Mouse (Mus musculus) monocyte, adult 2 months (primary cell): ENCODE data around the gene Wscd2.

Experiments
- DNase-seq, 2 experiments: peaks; one replicate each; pipeline ENCODE4 v3.0.0; 2022; ENCODE audit warnings: low spot score in 2 of 2, low read depth in 1 of 2

The Wscd2 gene

DNA sequence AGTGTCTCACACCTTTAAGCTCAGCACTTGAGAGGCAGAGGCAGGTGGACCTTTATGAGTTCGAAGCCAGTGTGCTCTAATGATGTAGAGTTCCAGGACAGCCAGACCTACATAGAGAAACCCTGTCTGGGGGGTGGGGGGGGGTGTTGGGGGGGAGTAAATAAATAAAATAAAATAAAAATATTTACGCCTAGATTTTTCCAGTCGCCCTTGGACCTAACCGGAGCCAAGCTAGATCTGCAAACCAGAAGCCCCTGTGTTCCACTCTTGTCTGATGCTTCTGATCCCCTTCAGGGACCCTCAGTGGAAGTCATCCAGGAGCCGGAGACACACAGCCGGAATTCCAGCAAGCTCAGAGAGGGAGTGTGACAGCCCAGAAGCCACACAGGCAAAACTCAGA, at the start of gene Wscd2:
Gene Wscd2 (plus strand): TSS at position 301 of the 400 bp plus-strand sequence.
- DNase-seq = no peak

GRCm38 (mm10) chr5:113442180-113442579, 48.0 kb upstream of the Wscd2 start:
- DNase-seq = no peak

GRCm38 (mm10) chr5:113448023-113448734, 42.0 kb upstream of the Wscd2 start:
- DNase-seq = no peak

DNA sequence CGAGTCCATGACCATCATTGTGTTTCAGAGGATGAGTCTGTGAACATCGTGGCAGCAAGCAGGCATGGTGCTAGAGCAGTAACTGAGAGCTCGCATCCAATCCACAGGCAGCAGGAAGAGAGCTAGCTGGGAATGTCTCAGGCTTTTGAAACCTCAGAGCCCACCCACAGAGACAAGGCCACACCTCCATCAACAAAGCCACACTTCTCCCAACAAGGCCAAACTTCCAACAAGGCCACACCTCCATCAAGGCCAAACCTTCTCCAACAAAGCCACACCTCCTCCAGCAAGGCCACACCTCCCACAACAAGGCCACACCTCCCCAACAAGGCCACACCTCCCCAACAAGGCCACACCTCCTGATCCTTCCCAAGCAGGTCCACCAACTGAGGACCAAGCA, 40.8 kb upstream of the Wscd2 start:
- DNase-seq = no peak

DNA sequence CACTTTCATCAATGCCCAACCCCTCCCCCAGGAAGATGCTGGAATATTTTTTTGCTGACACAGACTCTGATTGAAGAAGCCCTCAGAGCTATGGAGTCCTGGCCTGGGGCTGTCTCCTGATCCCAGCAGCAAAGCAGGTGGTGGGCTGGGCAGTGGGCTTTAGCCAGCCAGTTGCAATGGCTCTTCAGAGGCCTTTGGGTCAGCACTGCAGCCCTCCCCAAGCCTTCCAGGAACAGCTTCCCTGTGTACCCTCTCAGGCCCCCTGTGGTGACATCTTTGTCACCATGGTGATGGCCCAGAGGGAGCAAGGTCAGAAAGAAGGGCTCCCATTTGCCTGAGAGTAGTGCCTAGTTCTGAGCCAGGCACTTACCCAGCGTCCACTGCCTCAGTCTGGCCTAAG, 37.4 kb upstream of the Wscd2 start:
- no peak for DNase-seq

DNA sequence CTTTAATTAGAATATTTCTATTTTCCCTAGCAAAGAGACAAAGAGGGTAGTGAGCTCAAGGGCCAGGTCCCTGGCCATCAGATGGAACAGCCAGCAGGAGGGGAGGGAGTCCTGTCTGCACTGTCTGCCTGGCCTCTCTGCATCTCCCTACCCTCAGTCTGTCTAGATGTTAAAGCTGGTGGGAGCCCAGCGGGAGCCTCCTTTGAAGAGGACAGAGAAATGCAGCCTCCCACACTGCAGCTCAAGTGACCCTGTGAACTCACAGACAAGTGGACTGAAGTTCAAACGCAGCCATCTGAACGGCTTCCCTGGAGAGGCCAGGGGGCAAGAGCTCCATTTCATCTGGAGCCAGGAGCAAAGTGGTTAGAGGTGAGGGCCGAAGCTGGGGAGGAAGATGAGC, 36.8 kb upstream of the Wscd2 start:
- no peak for DNase-seq

DNA sequence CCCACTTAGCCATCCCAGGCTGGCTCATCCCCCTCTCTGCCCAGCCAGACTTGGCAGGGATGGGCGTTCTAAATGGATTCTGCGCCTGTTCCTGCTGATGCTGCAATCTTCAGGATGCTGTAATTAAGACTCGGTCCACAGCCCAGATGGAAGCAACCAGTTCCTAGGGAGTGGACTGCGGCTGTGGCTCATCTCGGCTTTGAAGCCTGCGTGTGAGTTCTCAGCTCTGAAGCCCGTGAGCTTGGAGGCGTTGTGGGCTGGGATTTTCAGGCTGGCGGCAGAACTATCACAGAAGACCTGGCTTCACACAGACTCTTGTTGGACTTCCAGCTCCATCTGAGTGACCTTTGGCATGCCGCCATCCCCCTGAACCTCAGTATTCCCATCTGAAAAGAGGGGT, 34.1 kb upstream of the Wscd2 start:
- DNase-seq = no peak

GRCm38 (mm10) chr5:113456756-113457155, 33.4 kb upstream of the Wscd2 start:
- DNase-seq = no peak

DNA sequence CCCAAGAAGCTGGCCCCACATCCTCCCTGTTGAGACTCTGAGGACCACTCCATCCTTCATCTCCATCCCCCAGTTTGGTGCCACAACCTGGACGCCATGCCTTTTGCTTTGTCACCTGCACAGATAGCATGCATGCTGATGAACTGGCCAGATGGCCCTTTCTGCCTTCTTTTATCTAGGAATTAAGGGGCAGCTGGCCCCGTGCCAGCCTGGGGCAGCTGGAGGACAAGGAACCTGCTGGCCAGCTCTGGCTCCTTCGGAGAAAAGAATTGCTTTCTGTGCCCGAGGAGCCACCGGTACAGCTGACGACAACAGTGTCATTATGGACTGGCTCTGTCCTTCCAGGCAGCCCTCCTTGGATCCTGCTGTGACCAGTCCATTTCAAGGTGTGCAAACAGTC, 32.9 kb upstream of the Wscd2 start:
- DNase-seq = no peak

- no peak for DNase-seq
Measured at GRCm38 (mm10) chr5:113459942-113460341, 30.2 kb upstream of the Wscd2 start.

- no peak for DNase-seq
Measured at GRCm38 (mm10) chr5:113461582-113461981, 28.6 kb upstream of the Wscd2 start.

GRCm38 (mm10) chr5:113461998-113462625, 28.0 kb upstream of the Wscd2 start:
- DNase-seq = no peak

- DNase-seq = no peak
Measured at GRCm38 (mm10) chr5:113464731-113465130, 25.4 kb upstream of the Wscd2 start.

DNA sequence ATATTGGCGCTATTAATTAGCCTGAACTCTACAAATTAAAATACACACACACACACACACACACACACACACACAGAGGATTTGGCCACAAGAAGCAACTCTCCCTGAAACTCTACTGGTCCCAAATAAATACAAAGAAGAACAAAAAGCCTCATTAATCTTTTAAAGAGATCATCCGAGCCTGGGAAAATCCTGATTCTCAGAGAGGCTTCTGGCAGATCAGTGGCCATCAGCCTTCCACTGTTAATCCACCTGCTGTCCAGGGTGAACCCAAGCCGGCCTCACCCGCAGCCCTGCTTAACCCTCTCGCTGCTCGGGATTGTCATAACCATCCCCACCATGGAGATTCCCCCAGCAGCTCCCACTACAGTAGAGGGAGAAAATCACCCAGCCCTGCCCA, 23.6 kb upstream of the Wscd2 start:
- no peak for DNase-seq

GRCm38 (mm10) chr5:113467072-113467471, 23.1 kb upstream of the Wscd2 start:
- DNase-seq = no peak

DNA sequence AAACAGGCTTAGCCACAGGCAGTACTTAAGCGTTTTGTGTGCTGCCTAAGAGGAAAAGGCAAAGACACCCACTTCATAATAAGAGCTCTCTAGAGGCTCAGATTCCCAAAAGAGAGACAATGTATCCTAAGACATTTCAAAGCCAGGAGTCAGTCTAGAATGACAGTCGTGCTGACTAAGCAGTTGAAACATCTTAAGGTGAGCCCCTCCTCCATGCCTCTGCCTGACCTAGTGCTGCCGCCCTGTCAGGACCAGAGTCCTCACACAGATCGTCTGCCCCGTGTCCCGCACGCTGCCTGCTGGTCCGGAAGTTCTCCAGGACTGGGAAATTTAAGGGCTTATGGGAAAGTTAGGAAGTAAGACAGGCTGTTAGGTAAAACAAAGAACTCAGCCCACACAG, 22.4 kb upstream of the Wscd2 start:
- DNase-seq = no peak

- no peak for DNase-seq
Measured at GRCm38 (mm10) chr5:113468625-113469024, 21.5 kb upstream of the Wscd2 start.

DNA sequence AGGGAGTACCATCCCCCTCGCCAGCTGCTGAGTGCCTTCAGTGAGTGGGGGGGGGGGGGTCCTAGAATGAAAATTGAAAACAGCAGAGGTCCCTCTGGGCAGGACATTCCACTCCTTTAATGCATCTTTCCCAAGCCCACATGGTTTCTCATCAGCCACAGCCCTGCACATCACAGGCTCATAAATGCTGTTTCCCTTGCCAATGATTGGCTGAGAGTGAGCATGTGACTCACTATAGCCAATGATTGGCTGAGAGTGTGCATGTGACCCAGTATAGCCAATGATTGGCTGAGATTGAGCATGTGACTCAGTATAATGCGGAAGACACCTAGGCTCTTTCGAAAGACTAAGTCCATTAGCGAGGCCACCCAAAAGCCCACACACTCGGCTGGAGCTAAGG, 20.9 kb upstream of the Wscd2 start:
- no peak for DNase-seq

DNA sequence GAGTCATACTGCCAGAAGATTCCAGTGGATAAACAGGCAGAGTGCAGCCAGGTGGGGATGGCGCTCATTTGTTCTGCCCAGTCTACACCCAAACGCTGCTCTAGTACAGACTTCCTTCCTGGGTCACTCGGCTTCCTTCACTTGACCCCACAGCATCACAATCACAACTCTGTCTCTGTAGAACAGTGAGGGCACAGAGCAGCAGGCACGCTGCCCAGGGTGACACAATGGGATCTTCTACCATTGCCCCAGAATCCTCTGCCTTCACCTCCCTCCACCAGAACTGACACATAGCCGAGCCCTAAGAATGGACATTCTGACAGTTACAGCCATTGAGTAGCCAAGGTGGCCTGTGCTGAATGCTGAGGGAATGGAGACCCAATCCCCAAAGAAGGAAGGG, 20.3 kb upstream of the Wscd2 start:
- DNase-seq = no peak

DNA sequence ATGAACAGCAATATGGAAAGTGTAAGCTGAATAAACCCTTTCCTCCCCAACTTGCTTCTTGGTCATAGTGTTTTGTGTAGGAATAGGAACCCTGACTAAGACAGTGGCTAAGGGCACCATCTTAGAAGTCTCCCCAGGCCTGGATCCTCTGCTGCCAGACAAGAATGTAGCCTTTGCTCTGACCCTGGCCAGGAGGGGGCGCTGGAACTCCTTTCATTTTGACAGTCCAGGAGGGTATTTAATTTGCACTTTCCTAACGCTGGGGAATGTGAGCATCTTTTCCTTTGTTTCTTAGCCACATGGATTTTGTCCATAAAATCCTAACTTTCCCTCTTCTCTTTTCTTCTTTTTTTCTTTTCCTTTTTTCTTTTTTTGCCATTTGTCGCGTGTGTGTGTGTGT, 18.7 kb upstream of the Wscd2 start:
- DNase-seq = peak in 1 of 2 experiments; percentile 51

GRCm38 (mm10) chr5:113472339-113472738, 17.8 kb upstream of the Wscd2 start:
- DNase-seq = no peak

- no peak for DNase-seq
Measured at GRCm38 (mm10) chr5:113476816-113477215, 13.3 kb upstream of the Wscd2 start.

DNA sequence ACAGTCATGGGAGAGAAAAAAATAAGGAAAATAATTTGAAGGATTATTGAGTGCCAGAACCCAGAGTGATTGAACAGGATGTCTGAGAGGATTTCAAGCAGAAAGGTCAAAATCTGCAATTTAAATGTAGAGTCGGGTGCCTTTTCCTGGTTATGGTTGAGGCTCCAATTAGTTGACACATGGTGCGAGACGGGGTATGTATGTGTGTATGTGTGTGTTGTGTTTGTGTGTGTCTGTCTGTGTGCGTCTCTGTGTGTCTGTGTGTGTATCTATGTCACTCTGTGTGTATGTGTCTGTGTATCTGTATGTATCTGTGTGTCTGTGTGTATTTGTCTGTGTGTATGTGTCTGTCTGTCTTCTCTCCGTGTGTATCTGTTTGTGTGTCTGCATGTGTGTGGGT, 11.1 kb upstream of the Wscd2 start:
- no peak for DNase-seq
